Mouse (Mus musculus) adrenal gland, adult 8-10 months (tissue): Measurements from ENCODE around the gene Elk4. TPM values are rescaled to one million over a fixed set of nuclear protein-coding genes. Genes with fewer than 3 reads are reported as not detected.

Experiments used
- DNase-seq: peaks from one replicate; pipeline ENCODE4 v3.0.0; 2022
- total RNA-seq, 4 experiments: library from RNA; stranded (reverse); gene quantifications; 2 replicates each; pipeline ENCODE4 v1.2.4; 2022

The Elk4 gene
- 100 to 1,000 TPM in 3 of 4 experiments, 10 to 100 TPM in 1; 91.7 to 118 (median 106) TPM for total RNA-seq

- DNase-seq: peak; percentile 87
Observed at GRCm38 (mm10) chr1:132007282-132007815, at the start of gene Elk4. TSS of gene Elk4 (plus strand) at chr1:132007607.

GRCm38 (mm10) chr1:131961004-131961403 is 46.4 kb upstream of the Elk4 start:
- no peak for DNase-seq

- DNase-seq: peak; percentile 36
Observed at GRCm38 (mm10) chr1:131962606-131963084, 44.8 kb upstream of the Elk4 start, which contains the start of gene Slc45a3. TSS of gene Slc45a3 (plus strand) at chr1:131962967.

GRCm38 (mm10) chr1:131963085-131963951 is 44.1 kb upstream of the Elk4 start:
- DNase-seq: peak; percentile 41

- DNase-seq: no peak
Observed at GRCm38 (mm10) chr1:131964100-131964499, 43.3 kb upstream of the Elk4 start.

- DNase-seq: no peak
Observed at GRCm38 (mm10) chr1:131964580-131964979, 42.8 kb upstream of the Elk4 start.

- no peak for DNase-seq
Observed at GRCm38 (mm10) chr1:131965818-131966217, 41.6 kb upstream of the Elk4 start.

GRCm38 (mm10) chr1:131967336-131967735 is 40.1 kb upstream of the Elk4 start:
- no peak for DNase-seq

GRCm38 (mm10) chr1:131968556-131968955 is 38.9 kb upstream of the Elk4 start:
- no peak for DNase-seq

GRCm38 (mm10) chr1:131968983-131969382 is 38.4 kb upstream of the Elk4 start:
- DNase-seq: no peak

GRCm38 (mm10) chr1:131969825-131970224 is 37.6 kb upstream of the Elk4 start:
- DNase-seq: no peak

GRCm38 (mm10) chr1:131970322-131970660 is 37.1 kb upstream of the Elk4 start:
- no peak for DNase-seq

- no peak for DNase-seq
Observed at GRCm38 (mm10) chr1:131970661-131971520, 36.5 kb upstream of the Elk4 start.

- DNase-seq: no peak
Observed at GRCm38 (mm10) chr1:131971771-131972497, 35.5 kb upstream of the Elk4 start.

- no peak for DNase-seq
Observed at GRCm38 (mm10) chr1:131972498-131973334, 34.7 kb upstream of the Elk4 start.

GRCm38 (mm10) chr1:131973991-131974390 is 33.4 kb upstream of the Elk4 start:
- no peak for DNase-seq

- no peak for DNase-seq
Observed at GRCm38 (mm10) chr1:131976886-131977285, 30.5 kb upstream of the Elk4 start.

GRCm38 (mm10) chr1:131980471-131980870 is 26.9 kb upstream of the Elk4 start:
- peak; percentile 77 for DNase-seq

- peak; percentile 70 for DNase-seq
Observed at GRCm38 (mm10) chr1:131981378-131982013, 25.9 kb upstream of the Elk4 start.

GRCm38 (mm10) chr1:131982907-131983306 is 24.5 kb upstream of the Elk4 start:
- DNase-seq: peak; percentile 46

- DNase-seq: no peak
Observed at GRCm38 (mm10) chr1:131983806-131984205, 23.6 kb upstream of the Elk4 start.
